Comparison of ENCODE assay signal across 14 mouse cellular contexts in genomic region chr2:65416535-65416934, GRCm38 (mm10). TPM values are rescaled to one million over a fixed set of nuclear protein-coding genes. Genes with fewer than 3 reads are reported as not detected.
"Had no signal": no experiment of that assay in that cellular context is flagged by ENCODE, and none has a peak within 500 bp of the region (broad histone marks: within the 10 kb centered on the region; RNA-seq: fewer than 3 reads in every experiment).

No protein-coding gene starts in this region.

- H3K9ac ChIP-seq: intestine, embryonic 15.5 days; limb, embryonic 15.5 days; liver, embryonic 12.5 days; lung, embryonic 14.5 days had no signal

- H3K4me3 ChIP-seq: intestine, embryonic 15.5 days; layer of hippocampus, adult 2 months; limb, embryonic 15.5 days; liver, embryonic 12.5 days had no signal

- ATAC-seq: intestine, embryonic 15.5 days; liver, embryonic 12.5 days had no signal

- H3K27me3 ChIP-seq: intestine, embryonic 15.5 days; limb, embryonic 15.5 days; liver, embryonic 12.5 days had no signal

- H3K9me3 ChIP-seq: intestine, embryonic 15.5 days; limb, embryonic 15.5 days; liver, embryonic 12.5 days had no signal

- H3K4me2 ChIP-seq: intestine, embryonic 15.5 days; limb, embryonic 15.5 days; liver, embryonic 12.5 days; lung, embryonic 14.5 days had no signal

- H3K27ac ChIP-seq: intestine, embryonic 15.5 days; limb, embryonic 15.5 days; liver, embryonic 12.5 days; macrophage had no signal

- DNase-seq: kidney, adult 18-20 months; kidney, postnatal 10 days; kidney, postnatal 4 days; lung, embryonic 14.5 days; lung, postnatal 14 days; right cerebral cortex, postnatal 14 days; thymus, postnatal 36 days had no signal

- H3K36me3 ChIP-seq: intestine, embryonic 15.5 days; limb, embryonic 15.5 days; liver, embryonic 12.5 days had no signal

RNA-seq across cellular contexts. Expression of gene Slc38a11, which starts 52.7 kb away (rescaled TPM):
- total RNA-seq: megakaryocyte-erythroid progenitor cell, adult 5-6 weeks had no signal
- polyA plus RNA-seq: liver, embryonic 12.5 days; lung, embryonic 14.5 days; macrophage; thymus, postnatal 0 days had no signal
